Mouse (Mus musculus): ENCODE data around the gene Efna2. TPM values are rescaled to one million over a fixed set of nuclear protein-coding genes. Genes with fewer than 3 reads are reported as not detected.

Gene Efna2
- polyA plus RNA-seq, 1 experiment from 2014 or later: 7.4 TPM

DNA sequence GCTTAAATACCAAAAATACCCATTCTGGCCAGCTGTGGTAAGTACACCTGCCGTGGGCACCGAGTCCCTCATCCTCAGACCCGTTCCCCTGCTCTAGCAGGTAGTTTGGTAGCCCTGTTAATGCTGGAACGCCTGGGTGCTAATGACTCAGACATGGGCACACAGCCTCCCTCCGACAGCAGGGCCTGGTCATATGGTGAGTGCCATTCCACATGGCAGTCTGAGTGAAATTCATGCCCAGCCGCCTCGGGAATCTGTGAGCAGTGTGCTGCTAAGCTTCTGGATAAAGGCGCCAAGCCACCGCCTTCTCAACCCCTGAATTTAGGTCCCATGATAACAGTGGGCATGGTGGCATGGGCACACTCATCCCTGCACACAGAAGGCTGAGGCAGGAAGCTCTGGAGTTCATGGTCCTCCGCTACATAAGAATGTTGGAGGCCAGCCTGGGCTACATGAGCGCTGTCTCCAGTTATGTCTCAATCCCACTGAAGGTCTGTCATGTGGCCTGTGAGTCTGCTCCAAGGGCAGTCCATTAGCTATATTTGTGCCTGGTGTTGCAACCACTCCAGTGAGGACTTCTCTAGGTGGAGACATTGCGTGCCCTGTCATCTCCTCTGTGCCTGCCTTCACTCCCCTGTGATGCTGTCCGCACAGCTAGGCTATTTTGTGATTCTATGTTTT lies 57.0 kb downstream of the Efna2 start:
- H3K27ac ChIP-seq (ENCODE audit: low read length): no peak overlapping the region
- peaks cover 13% of the 10 kb centered on the region; the same call in 1 of the 2 replicates for H3K4me1 ChIP-seq (ENCODE audit: control insufficient read depth, insufficient read depth, low read length)
- no peak overlapping the region for H3K9ac ChIP-seq (ENCODE audit: low read depth, low read length)
- H3K9me3 ChIP-seq (ENCODE audit: control insufficient read depth, low read length): no peaks in the 10 kb centered on the region
- peaks cover 47% of the 10 kb centered on the region for H3K36me3 ChIP-seq (ENCODE audit: control insufficient read depth, insufficient read depth, low read length)
- H3K4me2 ChIP-seq (ENCODE audit: low read depth, low read length): no peak overlapping the region
- no peak overlapping the region for H3K4me3 ChIP-seq (ENCODE audit: low read length)
- no peaks in the 10 kb centered on the region for H3K27me3 ChIP-seq (replicated peaks; ENCODE audit: control insufficient read depth, insufficient read depth, low read length)
- 94% methylated on average over 13 of the region's 13 CpGs for WGBS
- no peak for ATAC-seq

DNA sequence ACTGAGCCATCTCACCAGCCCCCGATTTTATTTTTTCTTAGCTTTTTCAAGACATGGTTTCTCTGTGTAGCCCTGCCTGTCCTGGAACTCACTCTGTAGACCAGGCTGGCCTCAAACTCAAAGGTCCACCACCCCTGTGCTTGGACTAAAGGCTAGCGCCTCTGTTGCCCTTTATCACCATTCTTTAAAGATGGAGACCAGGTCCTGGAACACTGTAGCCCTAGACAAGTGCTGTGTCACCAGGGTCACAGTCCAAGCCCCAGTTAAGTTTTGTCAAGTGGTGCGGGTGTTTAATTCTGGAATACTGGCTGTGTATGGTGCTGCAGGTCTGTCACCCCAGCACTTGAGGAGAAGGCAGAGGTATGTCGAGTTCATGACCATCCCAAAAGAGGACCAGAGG lies 57.7 kb downstream of the Efna2 start:
- peaks cover 13% of the 10 kb centered on the region; the same call in 1 of the 2 replicates for H3K4me1 ChIP-seq (ENCODE audit: control insufficient read depth, insufficient read depth, low read length)
- 91% methylated on average over 4 of the region's 4 CpGs for WGBS
- no peak overlapping the region for H3K27ac ChIP-seq (ENCODE audit: low read length)
- H3K9ac ChIP-seq (ENCODE audit: low read depth, low read length): no peak overlapping the region
- H3K9me3 ChIP-seq (ENCODE audit: control insufficient read depth, low read length): no peaks in the 10 kb centered on the region
- peaks cover 52% of the 10 kb centered on the region for H3K36me3 ChIP-seq (ENCODE audit: control insufficient read depth, insufficient read depth, low read length)
- H3K4me3 ChIP-seq (ENCODE audit: low read length): no peak overlapping the region
- no peaks in the 10 kb centered on the region for H3K27me3 ChIP-seq (replicated peaks; ENCODE audit: control insufficient read depth, insufficient read depth, low read length)
- no peak for ATAC-seq
- H3K4me2 ChIP-seq (ENCODE audit: low read depth, low read length): no peak overlapping the region

DNA sequence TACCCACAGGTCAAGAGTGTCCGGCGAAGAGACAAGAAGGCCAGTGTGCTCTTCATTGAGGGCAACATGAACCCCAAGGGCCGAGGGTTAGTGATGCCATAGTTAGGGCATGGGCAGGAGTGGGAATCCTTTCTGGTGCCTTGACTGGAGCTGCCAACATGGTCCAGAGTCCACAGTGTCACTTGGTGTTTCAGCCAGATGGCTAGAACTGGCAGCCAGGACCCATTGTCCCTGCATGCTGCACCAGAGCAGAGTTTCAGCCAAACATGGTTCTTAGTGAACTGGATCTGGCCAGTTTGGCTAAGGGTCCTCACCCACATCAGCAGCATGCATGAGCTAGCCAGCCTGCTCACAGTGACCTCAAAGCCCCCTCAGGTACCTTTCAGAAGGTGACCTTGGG lies 59.0 kb downstream of the Efna2 start:
- ATAC-seq: no peak
- Histone ChIP-seq H3K4me3 (ENCODE audit: low read length) (no peak overlapping the region), H3K9me3 (ENCODE audit: control insufficient read depth, low read length) (no peaks in the 10 kb centered on the region), H3K36me3 (ENCODE audit: control insufficient read depth, insufficient read depth, low read length) (peaks cover 55% of the 10 kb centered on the region), H3K27ac (ENCODE audit: low read length) (no peak overlapping the region), H3K9ac (ENCODE audit: low read depth, low read length) (no peak overlapping the region), H3K27me3 (replicated peaks; ENCODE audit: control insufficient read depth, insufficient read depth, low read length) (no peaks in the 10 kb centered on the region), H3K4me1 (ENCODE audit: control insufficient read depth, insufficient read depth, low read length) (peaks cover 3% of the 10 kb centered on the region; the same call in 1 of the 2 replicates), H3K4me2 (ENCODE audit: low read depth, low read length) (no peak overlapping the region)
- 94% methylated on average over 3 of the region's 3 CpGs for WGBS

Other genes starting within 250 kb of the Efna2 start
- 86.2 and 96.6 TPM in 2 replicates for gene Wdr18, start 219.3 kb upstream of the Efna2 start, polyA plus RNA-seq (2015; fragmentation: Nextera tagmentation; extraction: Ambion mirVana)
- 0.15 and 0.16 TPM in 2 replicates for gene Grin3b, start 208.8 kb upstream of the Efna2 start, polyA plus RNA-seq (2015; fragmentation: Nextera tagmentation; extraction: Ambion mirVana)
- gene Tmem259, start 195.2 kb upstream of the Efna2 start, polyA plus RNA-seq (2015; fragmentation: Nextera tagmentation; extraction: Ambion mirVana): 7.0 and 9.7 TPM in 2 replicates
- 226 and 245 TPM in 2 replicates for gene Cnn2, start 190.9 kb upstream of the Efna2 start, polyA plus RNA-seq (2015; fragmentation: Nextera tagmentation; extraction: Ambion mirVana)
- 3.3 and 3.4 TPM in 2 replicates for gene Abca7, start 183.0 kb upstream of the Efna2 start, polyA plus RNA-seq (2015; fragmentation: Nextera tagmentation; extraction: Ambion mirVana)
- 6.0 and 7.3 TPM in 2 replicates for gene Arhgap45, start 162.8 kb upstream of the Efna2 start, polyA plus RNA-seq (2015; fragmentation: Nextera tagmentation; extraction: Ambion mirVana)
- gene Polr2e, start 139.7 kb upstream of the Efna2 start, polyA plus RNA-seq (2015; fragmentation: Nextera tagmentation; extraction: Ambion mirVana): 190 and 212 TPM in 2 replicates
- gene Gpx4, start 132.3 kb upstream of the Efna2 start, polyA plus RNA-seq (2015; fragmentation: Nextera tagmentation; extraction: Ambion mirVana): 942 and 972 TPM in 2 replicates
- gene Sbno2, start 73.9 kb upstream of the Efna2 start, polyA plus RNA-seq (2015; fragmentation: Nextera tagmentation; extraction: Ambion mirVana): 13.4 and 14.3 TPM in 2 replicates
- 13.8 and 15.7 TPM in 2 replicates for gene Stk11, start 63.7 kb upstream of the Efna2 start, polyA plus RNA-seq (2015; fragmentation: Nextera tagmentation; extraction: Ambion mirVana)
- 846 and 854 TPM in 2 replicates for gene Atp5d, start 40.9 kb upstream of the Efna2 start, polyA plus RNA-seq (2015; fragmentation: Nextera tagmentation; extraction: Ambion mirVana)
- gene Cbarp, start 38.6 kb upstream of the Efna2 start, polyA plus RNA-seq (2015; fragmentation: Nextera tagmentation; extraction: Ambion mirVana): 5.1 TPM in 2 replicates
- 8.8 and 10.3 TPM in 2 replicates for gene Midn, start 31.2 kb upstream of the Efna2 start, polyA plus RNA-seq (2015; fragmentation: Nextera tagmentation; extraction: Ambion mirVana)
- gene Cirbp, start 13.5 kb upstream of the Efna2 start, polyA plus RNA-seq (2015; fragmentation: Nextera tagmentation; extraction: Ambion mirVana): 53.2 and 62.6 TPM in 2 replicates
- 23.6 TPM in 2 replicates for gene 1600002K03Rik, start 6.5 kb upstream of the Efna2 start, polyA plus RNA-seq (2015; fragmentation: Nextera tagmentation; extraction: Ambion mirVana)
- 40.9 and 42.4 TPM in 2 replicates for gene Mum1, start 47.0 kb downstream of the Efna2 start, polyA plus RNA-seq (2015; fragmentation: Nextera tagmentation; extraction: Ambion mirVana)
- 604 and 616 TPM in 2 replicates for gene Ndufs7, start 69.6 kb downstream of the Efna2 start, polyA plus RNA-seq (2015; fragmentation: Nextera tagmentation; extraction: Ambion mirVana)
- 91.0 and 106 TPM in 2 replicates for gene Gamt, start 81.5 kb downstream of the Efna2 start, polyA plus RNA-seq (2015; fragmentation: Nextera tagmentation; extraction: Ambion mirVana)
- gene Dazap1, start 82.0 kb downstream of the Efna2 start, polyA plus RNA-seq (2015; fragmentation: Nextera tagmentation; extraction: Ambion mirVana): 36.8 and 37.6 TPM in 2 replicates
- 894 and 922 TPM in 2 replicates for gene Rps15, start 113.0 kb downstream of the Efna2 start, polyA plus RNA-seq (2015; fragmentation: Nextera tagmentation; extraction: Ambion mirVana)
- 2.4 and 3.1 TPM in 2 replicates for gene Apc2, start 116.5 kb downstream of the Efna2 start, polyA plus RNA-seq (2015; fragmentation: Nextera tagmentation; extraction: Ambion mirVana)
- gene 2310011J03Rik, start 141.1 kb downstream of the Efna2 start, polyA plus RNA-seq (2015; fragmentation: Nextera tagmentation; extraction: Ambion mirVana): 60.4 and 64.3 TPM in 2 replicates
- 10.8 and 12.9 TPM in 2 replicates for gene Pcsk4, start 150.0 kb downstream of the Efna2 start, polyA plus RNA-seq (2015; fragmentation: Nextera tagmentation; extraction: Ambion mirVana)
- gene Reep6, start 150.5 kb downstream of the Efna2 start, polyA plus RNA-seq (2015; fragmentation: Nextera tagmentation; extraction: Ambion mirVana): 255 and 314 TPM in 2 replicates
- gene Adamtsl5, start 168.9 kb downstream of the Efna2 start, polyA plus RNA-seq (2015; fragmentation: Nextera tagmentation; extraction: Ambion mirVana): 28.2 and 37.2 TPM in 2 replicates
- gene Plk5, start 177.0 kb downstream of the Efna2 start, polyA plus RNA-seq (2015; fragmentation: Nextera tagmentation; extraction: Ambion mirVana): 0.39 and 0.64 TPM in 2 replicates
- gene Mex3d, start 208.2 kb downstream of the Efna2 start, polyA plus RNA-seq (2015; fragmentation: Nextera tagmentation; extraction: Ambion mirVana): 1.9 and 2.7 TPM in 2 replicates
- gene Mbd3, start 220.1 kb downstream of the Efna2 start, polyA plus RNA-seq (2015; fragmentation: Nextera tagmentation; extraction: Ambion mirVana): 133 and 144 TPM in 2 replicates
- gene Uqcr11, start 227.3 kb downstream of the Efna2 start, polyA plus RNA-seq (2015; fragmentation: Nextera tagmentation; extraction: Ambion mirVana): 1,179 and 1,252 TPM in 2 replicates